ENCODE assay signal across 8 mouse cellular contexts in genomic region chr8:70447639-70448420, GRCm38 (mm10). TPM values are rescaled to one million over a fixed set of nuclear protein-coding genes. Genes with fewer than 3 reads are reported as not detected.
DNase-seq lines count a peak whose midpoint lies in the region; ATAC-seq and TF ChIP-seq lines count a peak whose summit lies in the region.

No protein-coding gene starts in this region.

- H3K27me3 ChIP-seq in E14TG2a.4 (ENCODE audit: insufficient read depth, low read length) = peaks cover 80% of the 10 kb centered on the region
- peaks cover 7% of the 10 kb centered on the region; the same call in 1 of the 2 replicates for H3K27me3 ChIP-seq in heart, embryonic 14.5 days (ENCODE audit: control insufficient read depth, insufficient read depth, low read length)
- no peaks in the 10 kb centered on the region for H3K27me3 ChIP-seq in thymus, adult 2 months (ENCODE audit: control insufficient read depth, insufficient read depth, low read length)

- peaks cover 29% of the 10 kb centered on the region for H3K4me1 ChIP-seq in E14TG2a.4 (replicated peaks; ENCODE audit: low read depth, low read length)
- H3K4me1 ChIP-seq in heart, embryonic 14.5 days (ENCODE audit: control insufficient read depth in 2 of 2, insufficient read depth in 2 of 2, low read length in 2 of 2) = peaks cover 9 to 18% of the 10 kb centered on the region in 2 experiments; a peak in 2 of 4 replicates
- H3K4me1 ChIP-seq in thymus, adult 2 months (replicated peaks; ENCODE audit: control insufficient read depth, insufficient read depth, low read length) = peaks cover 11% of the 10 kb centered on the region

- H3K36me3 ChIP-seq in E14TG2a.4 (ENCODE audit: insufficient read depth, low read length) = peaks cover 12% of the 10 kb centered on the region
- peaks cover 26% of the 10 kb centered on the region; the same call in 1 of the 2 replicates for H3K36me3 ChIP-seq in heart, embryonic 14.5 days (ENCODE audit: control insufficient read depth, insufficient read depth, low read length)
- H3K36me3 ChIP-seq in thymus, adult 2 months (ENCODE audit: control insufficient read depth, insufficient read depth, low read length) = no peaks in the 10 kb centered on the region

- no peak for TF ChIP-seq CTCF in E14TG2a.4 (conservative IDR thresholded peaks at IDR 0.05; ENCODE audit: low read length)
- TF ChIP-seq CTCF in thymus, adult 2 months (IDR thresholded peaks at IDR 0.05; ENCODE audit: borderline replicate concordance, control insufficient read depth, extremely low read depth, insufficient read depth, low read length, poor library complexity) = no peak

- peak; percentile 17 for DNase-seq in kidney, adult 9 months
- DNase-seq in kidney, adult 8-10 months = no peak
- peak; percentile 61 for DNase-seq in adrenal gland, postnatal 25 days
- peak; percentile 41 for DNase-seq in ovary, postnatal 14 days (ENCODE audit: low spot score)
- DNase-seq in thymus, adult 2 months = no peak
- no peak for DNase-seq in embryo, embryonic 9.5 days (ENCODE audit: extremely low spot score)

- TF ChIP-seq POLR2A in thymus, adult 2 months (IDR thresholded peaks at IDR 0.05; ENCODE audit: control insufficient read depth, extremely low read depth, insufficient read depth, low read length, poor library complexity) = no peak

- no peaks in the 10 kb centered on the region for H3K9me3 ChIP-seq in E14TG2a.4 (ENCODE audit: low read length)
- no peaks in the 10 kb centered on the region for H3K9me3 ChIP-seq in heart, embryonic 14.5 days (ENCODE audit: control insufficient read depth, low read length)

- 0 out of 2 replicates have a peak overlapping the region, but pooled peaks have one; percentile 10 for H3K9ac ChIP-seq in heart, embryonic 14.5 days (ENCODE audit: low read length)

- ATAC-seq in heart, embryonic 14.5 days (ENCODE audit: insufficient number of reproducible peaks, insufficient read depth, low FRiP score, low read depth) = no peak

- H3K27ac ChIP-seq in heart, embryonic 14.5 days (replicated peaks in 1 of 2; ENCODE audit: control insufficient read depth in 1 of 2, insufficient read depth in 1 of 2, low read depth in 2 of 2, low read length in 2 of 2) = peak overlapping the region in 1 of 2 experiments; percentile 2; a peak in 1 of 4 replicates
- H3K27ac ChIP-seq in thymus, adult 2 months (ENCODE audit: control insufficient read depth, insufficient read depth, low read length) = no peak overlapping the region

- H3K4me3 ChIP-seq in E14TG2a.4 (replicated peaks; ENCODE audit: low read length) = 0 out of 2 replicates have a peak overlapping the region, but pooled peaks have one; percentile 20
- no peak overlapping the region for H3K4me3 ChIP-seq in heart, embryonic 14.5 days (ENCODE audit: control insufficient read depth in 1 of 2, insufficient read depth in 1 of 2, low read depth in 1 of 2, low read length in 2 of 2)
- no peak overlapping the region for H3K4me3 ChIP-seq in thymus, adult 2 months (ENCODE audit: control insufficient read depth, insufficient read depth, low read length)

- WGBS in heart, embryonic 14.5 days = 54% methylated on average over 19 of the region's 19 CpGs
- WGBS in thymus, adult 2 months = 88% methylated on average over 19 of the region's 19 CpGs

- no peak overlapping the region for H3K4me2 ChIP-seq in heart, embryonic 14.5 days (ENCODE audit: low read length)

RNA-seq across cellular contexts. Expression of gene Crtc1, which starts 8.5 kb away (rescaled TPM):
- total RNA-seq in adrenal gland, postnatal 25 days (2021) = 23.9 and 28.8 TPM in 2 replicates
- polyA plus RNA-seq in heart, embryonic 14.5 days (2014; fragmentation: Nextera tagmentation; extraction: Ambion mirVana) = 12.2 and 14.1 TPM in 2 replicates
- polyA plus RNA-seq in thymus, adult 2 months (2012; rRNA removed) = 43.9 and 49.0 TPM in 2 replicates

RNA-seq across cellular contexts. Expression of gene Klhl26, which starts 28.9 kb away (rescaled TPM):
- 22.3 and 24.9 TPM in 2 replicates for total RNA-seq in adrenal gland, postnatal 25 days (2021)
- polyA plus RNA-seq in heart, embryonic 14.5 days (2014; fragmentation: Nextera tagmentation; extraction: Ambion mirVana) = 9.6 and 9.8 TPM in 2 replicates
- 43.1 and 44.6 TPM in 2 replicates for polyA plus RNA-seq in thymus, adult 2 months (2012; rRNA removed)

RNA-seq across cellular contexts. Expression of gene Tmem59l, which starts 39.3 kb away (rescaled TPM):
- 10.1 and 10.2 TPM in 2 replicates for total RNA-seq in adrenal gland, postnatal 25 days (2021)
- polyA plus RNA-seq in heart, embryonic 14.5 days (2014; fragmentation: Nextera tagmentation; extraction: Ambion mirVana) = 0.31 TPM in 1 of 2 replicates, not detected in the other
- 0.39 and 0.73 TPM in 2 replicates for polyA plus RNA-seq in thymus, adult 2 months (2012; rRNA removed)

RNA-seq across cellular contexts. Expression of gene Crlf1, which starts 45.1 kb away (rescaled TPM):
- total RNA-seq in adrenal gland, postnatal 25 days (2021) = 0.18 TPM in 1 of 2 replicates, not detected in the other
- polyA plus RNA-seq in heart, embryonic 14.5 days (2014; fragmentation: Nextera tagmentation; extraction: Ambion mirVana) = 0.42 and 2.0 TPM in 2 replicates
- polyA plus RNA-seq in thymus, adult 2 months (2012; rRNA removed) = 0.59 and 0.70 TPM in 2 replicates

RNA-seq across cellular contexts. Expression of gene Rex1bd, which starts 58.7 kb away (rescaled TPM):
- total RNA-seq in adrenal gland, postnatal 25 days (2021) = 141 and 158 TPM in 2 replicates
- 129 and 138 TPM in 2 replicates for polyA plus RNA-seq in heart, embryonic 14.5 days (2014; fragmentation: Nextera tagmentation; extraction: Ambion mirVana)
- 196 and 227 TPM in 2 replicates for polyA plus RNA-seq in thymus, adult 2 months (2012; rRNA removed)

Comparison
In these comparisons a context has a peak if more than half of its experiments do, and no peak if none do; other contexts are left out.
1. DNase-seq: peak in kidney, adult 9 months (single experiment), adrenal gland, postnatal 25 days (single experiment) and ovary, postnatal 14 days (single experiment); none in kidney, adult 8-10 months (0 of 2), thymus, adult 2 months (single experiment) and embryo, embryonic 9.5 days (single experiment).